Mouse (Mus musculus): ENCODE results near the gene Nipal3.

- TF ChIP-seq POLR2A (IDR thresholded peaks at IDR 0.05; ENCODE audit: low read depth, low read length) (no peak), CTCF (IDR thresholded peaks at IDR 0.05; ENCODE audit: extremely low read depth, insufficient read depth, insufficient read length, insufficient replicate concordance) (no peak)
Observed at GRCm38 (mm10) chr4:135429990-135430760, 64.7 kb downstream of the Nipal3 start.

Data from spleen, adult 2 months (tissue).